Mouse (Mus musculus): ENCODE results near the gene Exoc6b. TPM values are rescaled to one million over a fixed set of nuclear protein-coding genes. Genes with fewer than 3 reads are reported as not detected.

Exoc6b gene
- polyA plus RNA-seq, 1 experiment = 41.9 TPM

DNA sequence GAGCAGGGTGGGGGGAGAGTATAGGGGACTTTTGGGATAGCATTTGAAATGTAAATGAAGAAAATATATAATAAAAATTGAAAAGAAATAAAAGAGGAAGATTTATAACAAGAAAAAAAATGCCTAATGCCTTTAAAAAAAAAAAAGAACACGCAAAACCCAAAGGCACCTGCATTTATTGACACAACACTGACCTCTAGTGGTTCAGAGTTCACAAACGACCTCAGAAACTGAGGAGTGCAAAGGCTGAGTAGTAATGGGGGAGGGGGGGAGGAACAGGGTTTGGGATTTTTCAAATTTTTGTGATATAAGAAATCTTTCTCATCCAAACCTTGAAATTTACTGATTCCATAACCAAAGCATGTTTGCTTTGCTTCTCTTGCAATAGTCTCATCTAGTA is 156.9 kb downstream of the Exoc6b start:
- TF ChIP-seq POLR2A (IDR thresholded peaks at IDR 0.05; ENCODE audit: insufficient read depth, low read length) (no peak), EP300 (IDR thresholded peaks at IDR 0.05; ENCODE audit: insufficient read depth, low read depth, low read length) (no peak), CTCF (IDR thresholded peaks at IDR 0.05; ENCODE audit: low read depth, low read length) (no peak)
- no peak overlapping the region for H3K27ac ChIP-seq (ENCODE audit: insufficient read depth, low read length)
- no peaks in the 10 kb centered on the region for H3K4me1 ChIP-seq (ENCODE audit: control insufficient read depth, insufficient read depth, low read length)
- no peak overlapping the region for H3K9ac ChIP-seq (ENCODE audit: low read depth, poor library complexity, severe bottlenecking)
- no peaks in the 10 kb centered on the region for H3K36me3 ChIP-seq (ENCODE audit: control insufficient read depth, insufficient read depth, low read length, poor library complexity, severe bottlenecking)
- H3K27me3 ChIP-seq (ENCODE audit: control insufficient read depth, insufficient read depth, low read length, poor library complexity, severe bottlenecking) = no peaks in the 10 kb centered on the region
- H3K9me3 ChIP-seq (replicated peaks; ENCODE audit: control insufficient read depth, insufficient read depth, low read length, poor library complexity, severe bottlenecking) = no peaks in the 10 kb centered on the region
- no peak overlapping the region for H3K4me3 ChIP-seq (ENCODE audit: low read depth, low read length)

DNA sequence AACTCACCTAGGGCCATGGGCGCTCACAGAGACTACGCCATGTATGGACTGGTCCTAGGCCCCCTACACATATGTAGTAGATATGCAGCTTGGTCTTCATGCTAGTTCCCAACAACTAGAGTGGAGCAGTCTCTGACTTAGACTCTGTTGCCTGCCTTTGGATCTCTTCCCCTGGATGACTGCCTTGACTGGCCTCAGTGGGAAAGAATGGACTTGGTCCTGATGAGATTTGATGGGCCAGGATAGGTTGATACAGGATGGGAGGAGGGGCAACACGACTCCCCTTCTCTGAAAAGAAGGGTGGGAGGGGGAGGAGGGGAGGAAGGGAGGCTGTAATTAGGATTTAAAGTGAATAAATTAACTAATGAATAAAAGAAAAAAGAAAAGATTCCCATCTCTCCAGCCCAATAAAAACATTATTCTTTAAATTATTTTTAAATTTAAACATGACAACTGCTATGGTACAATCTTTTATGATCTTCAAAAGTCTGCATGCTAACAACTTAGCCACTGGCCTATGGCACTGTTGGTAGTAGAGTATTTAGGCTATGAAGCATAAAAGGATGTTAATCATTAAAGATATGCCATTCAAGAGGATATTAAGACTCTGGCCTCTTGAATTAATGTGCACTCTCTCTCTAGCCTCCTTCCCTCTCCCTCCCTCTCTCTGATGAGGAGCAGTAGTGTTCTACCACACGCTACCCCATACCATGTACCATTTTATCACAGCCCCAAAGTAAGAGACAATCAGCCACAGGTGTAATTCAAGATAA is 170.1 kb downstream of the Exoc6b start:
- Histone ChIP-seq H3K9me3 (replicated peaks; ENCODE audit: control insufficient read depth, insufficient read depth, low read length, poor library complexity, severe bottlenecking) (no peaks in the 10 kb centered on the region), H3K9ac (ENCODE audit: low read depth, poor library complexity, severe bottlenecking) (no peak overlapping the region), H3K27me3 (ENCODE audit: control insufficient read depth, insufficient read depth, low read length, poor library complexity, severe bottlenecking) (no peaks in the 10 kb centered on the region; the same call in 1 of the 2 replicates), H3K27ac (ENCODE audit: insufficient read depth, low read length) (no peak overlapping the region), H3K36me3 (ENCODE audit: control insufficient read depth, insufficient read depth, low read length, poor library complexity, severe bottlenecking) (no peaks in the 10 kb centered on the region), H3K4me3 (ENCODE audit: low read depth, low read length) (no peak overlapping the region), H3K4me1 (ENCODE audit: control insufficient read depth, insufficient read depth, low read length) (no peaks in the 10 kb centered on the region)
- TF ChIP-seq POLR2A (IDR thresholded peaks at IDR 0.05; ENCODE audit: insufficient read depth, low read length) (no peak), EP300 (IDR thresholded peaks at IDR 0.05; ENCODE audit: insufficient read depth, low read depth, low read length) (no peak), CTCF (IDR thresholded peaks at IDR 0.05; ENCODE audit: low read depth, low read length) (no peak)

DNA sequence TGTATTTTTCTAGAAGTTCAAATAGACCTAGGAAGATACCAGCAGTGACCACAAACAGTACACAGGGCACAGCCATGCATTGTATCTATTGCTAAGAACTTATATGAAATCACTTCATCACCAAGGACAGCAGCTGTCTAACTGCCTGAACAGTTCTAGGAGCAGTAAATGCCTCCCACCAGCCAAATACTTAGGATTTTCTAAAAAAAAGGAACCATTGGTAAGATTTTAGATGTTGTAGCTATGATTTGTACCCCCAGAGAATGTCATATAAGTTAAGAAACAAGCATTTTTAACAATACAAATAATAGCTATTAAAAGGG is 175.6 kb downstream of the Exoc6b start:
- no peak overlapping the region for H3K9ac ChIP-seq (ENCODE audit: low read depth, poor library complexity, severe bottlenecking)
- no peaks in the 10 kb centered on the region for H3K36me3 ChIP-seq (ENCODE audit: control insufficient read depth, insufficient read depth, low read length, poor library complexity, severe bottlenecking)
- no peak overlapping the region for H3K4me3 ChIP-seq (ENCODE audit: low read depth, low read length)
- H3K27ac ChIP-seq (ENCODE audit: insufficient read depth, low read length) = no peak overlapping the region
- no peaks in the 10 kb centered on the region for H3K27me3 ChIP-seq (ENCODE audit: control insufficient read depth, insufficient read depth, low read length, poor library complexity, severe bottlenecking)
- no peak for TF ChIP-seq POLR2A (IDR thresholded peaks at IDR 0.05; ENCODE audit: insufficient read depth, low read length)
- no peak for TF ChIP-seq EP300 (IDR thresholded peaks at IDR 0.05; ENCODE audit: insufficient read depth, low read depth, low read length)
- no peak for TF ChIP-seq CTCF (IDR thresholded peaks at IDR 0.05; ENCODE audit: low read depth, low read length)
- H3K9me3 ChIP-seq (replicated peaks; ENCODE audit: control insufficient read depth, insufficient read depth, low read length, poor library complexity, severe bottlenecking) = no peaks in the 10 kb centered on the region
- H3K4me1 ChIP-seq (ENCODE audit: control insufficient read depth, insufficient read depth, low read length) = no peaks in the 10 kb centered on the region

DNA sequence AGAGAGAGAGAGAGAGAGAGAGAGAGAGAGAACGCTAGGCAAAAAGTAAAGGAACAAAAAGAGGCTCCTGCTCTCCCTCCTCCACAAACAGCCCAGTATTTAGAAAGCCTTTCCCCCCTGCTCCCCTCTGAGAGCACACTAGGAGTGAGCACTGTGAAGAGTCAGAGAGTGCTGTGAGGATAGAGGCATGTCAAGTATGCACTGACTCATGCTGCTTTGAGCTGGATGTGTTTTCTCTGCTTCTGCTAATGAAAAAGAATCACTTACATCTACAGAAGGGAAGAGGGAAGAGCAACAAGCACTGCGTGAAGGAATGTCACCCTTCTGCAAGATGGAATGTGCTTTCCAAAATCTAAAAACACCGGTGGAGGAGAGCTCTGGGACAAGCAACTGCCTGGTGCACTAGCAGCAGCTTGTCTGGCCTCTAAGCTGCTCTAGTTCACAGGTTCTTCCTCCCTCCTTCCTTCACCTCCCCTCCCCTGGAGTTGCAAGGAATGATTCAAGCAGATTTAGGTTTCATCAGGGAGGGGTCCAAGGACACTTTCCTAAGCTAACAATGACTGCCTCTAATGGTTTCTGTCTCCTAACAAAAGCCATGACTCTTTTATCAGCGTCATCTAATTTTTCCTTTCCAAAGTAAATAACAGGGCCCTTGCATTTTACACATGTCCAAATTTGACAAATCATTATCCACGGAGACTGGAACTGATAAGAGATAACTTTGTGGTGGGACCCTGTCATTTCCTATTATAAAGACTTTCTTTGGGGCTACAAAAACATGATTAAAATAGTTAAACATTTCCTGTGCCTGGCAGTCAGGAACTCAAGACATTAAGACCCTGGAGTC is 176.2 kb downstream of the Exoc6b start:
- TF ChIP-seq POLR2A (IDR thresholded peaks at IDR 0.05; ENCODE audit: insufficient read depth, low read length) (no peak), EP300 (IDR thresholded peaks at IDR 0.05; ENCODE audit: insufficient read depth, low read depth, low read length) (no peak), CTCF (IDR thresholded peaks at IDR 0.05; ENCODE audit: low read depth, low read length) (no peak)
- H3K4me1 ChIP-seq (ENCODE audit: control insufficient read depth, insufficient read depth, low read length) = no peaks in the 10 kb centered on the region
- no peak overlapping the region for H3K27ac ChIP-seq (ENCODE audit: insufficient read depth, low read length)
- H3K36me3 ChIP-seq (ENCODE audit: control insufficient read depth, insufficient read depth, low read length, poor library complexity, severe bottlenecking) = no peaks in the 10 kb centered on the region
- H3K9ac ChIP-seq (ENCODE audit: low read depth, poor library complexity, severe bottlenecking) = no peak overlapping the region
- H3K4me3 ChIP-seq (ENCODE audit: low read depth, low read length) = no peak overlapping the region
- H3K27me3 ChIP-seq (ENCODE audit: control insufficient read depth, insufficient read depth, low read length, poor library complexity, severe bottlenecking) = no peaks in the 10 kb centered on the region
- no peaks in the 10 kb centered on the region for H3K9me3 ChIP-seq (replicated peaks; ENCODE audit: control insufficient read depth, insufficient read depth, low read length, poor library complexity, severe bottlenecking)

DNA sequence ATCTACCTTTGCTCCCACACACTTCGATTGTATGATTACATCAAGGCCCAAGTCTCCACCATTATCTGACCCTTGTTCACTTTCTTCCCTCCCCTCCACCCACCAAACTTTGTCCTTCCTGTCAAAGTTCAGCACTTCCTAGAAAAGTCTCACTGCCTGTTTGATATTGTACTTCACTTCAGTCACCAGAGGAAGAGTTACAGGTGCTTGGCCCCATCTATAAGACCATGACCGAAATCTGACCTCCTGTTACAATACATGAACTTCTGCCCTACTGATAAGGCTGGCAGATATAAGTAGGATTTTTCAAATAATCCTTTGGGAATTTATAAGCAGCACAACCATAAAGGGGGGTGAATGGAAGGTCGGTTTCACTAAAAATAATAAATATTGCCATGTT is 182.8 kb downstream of the Exoc6b start:
- H3K4me1 ChIP-seq (ENCODE audit: control insufficient read depth, insufficient read depth, low read length) = no peaks in the 10 kb centered on the region
- no peak overlapping the region for H3K27ac ChIP-seq (ENCODE audit: insufficient read depth, low read length)
- H3K36me3 ChIP-seq (ENCODE audit: control insufficient read depth, insufficient read depth, low read length, poor library complexity, severe bottlenecking) = no peaks in the 10 kb centered on the region
- H3K9me3 ChIP-seq (replicated peaks; ENCODE audit: control insufficient read depth, insufficient read depth, low read length, poor library complexity, severe bottlenecking) = no peaks in the 10 kb centered on the region
- TF ChIP-seq POLR2A (IDR thresholded peaks at IDR 0.05; ENCODE audit: insufficient read depth, low read length) (no peak), CTCF (IDR thresholded peaks at IDR 0.05; ENCODE audit: low read depth, low read length) (no peak), EP300 (IDR thresholded peaks at IDR 0.05; ENCODE audit: insufficient read depth, low read depth, low read length) (no peak)
- H3K9ac ChIP-seq (ENCODE audit: low read depth, poor library complexity, severe bottlenecking) = no peak overlapping the region
- H3K27me3 ChIP-seq (ENCODE audit: control insufficient read depth, insufficient read depth, low read length, poor library complexity, severe bottlenecking) = no peaks in the 10 kb centered on the region
- H3K4me3 ChIP-seq (ENCODE audit: low read depth, low read length) = no peak overlapping the region

DNA sequence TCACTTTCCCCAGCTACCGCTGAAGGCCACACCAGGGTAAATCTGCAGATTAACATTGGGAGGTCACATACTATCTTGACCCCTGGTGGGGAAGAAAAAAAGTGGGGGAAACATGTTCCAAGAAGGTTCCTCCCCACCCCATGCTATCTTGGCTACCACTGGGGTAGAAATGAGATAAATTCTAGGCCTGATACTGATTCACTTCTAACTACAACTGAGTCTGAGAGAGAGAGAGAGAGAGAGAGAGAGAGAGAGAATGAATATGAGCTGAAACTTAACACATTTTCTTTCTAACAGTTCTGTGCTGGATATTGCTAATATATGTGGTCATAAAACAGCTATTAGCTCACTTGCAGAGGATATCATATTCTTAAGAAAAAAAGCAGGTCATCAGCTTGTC is 184.2 kb downstream of the Exoc6b start:
- Histone ChIP-seq H3K9me3 (replicated peaks; ENCODE audit: control insufficient read depth, insufficient read depth, low read length, poor library complexity, severe bottlenecking) (no peaks in the 10 kb centered on the region), H3K27ac (ENCODE audit: insufficient read depth, low read length) (no peak overlapping the region), H3K9ac (ENCODE audit: low read depth, poor library complexity, severe bottlenecking) (no peak overlapping the region), H3K36me3 (ENCODE audit: control insufficient read depth, insufficient read depth, low read length, poor library complexity, severe bottlenecking) (no peaks in the 10 kb centered on the region), H3K27me3 (ENCODE audit: control insufficient read depth, insufficient read depth, low read length, poor library complexity, severe bottlenecking) (no peaks in the 10 kb centered on the region), H3K4me1 (ENCODE audit: control insufficient read depth, insufficient read depth, low read length) (no peaks in the 10 kb centered on the region), H3K4me3 (ENCODE audit: low read depth, low read length) (no peak overlapping the region)
- TF ChIP-seq CTCF (IDR thresholded peaks at IDR 0.05; ENCODE audit: low read depth, low read length) (no peak), POLR2A (IDR thresholded peaks at IDR 0.05; ENCODE audit: insufficient read depth, low read length) (no peak), EP300 (IDR thresholded peaks at IDR 0.05; ENCODE audit: insufficient read depth, low read depth, low read length) (no peak)
